Mouse (Mus musculus): ENCODE measurements at regions not wholly inside any gene's neighbourhood (a gene's known extent, or its start where the extent isn't known, plus 50 kb on each side); places are given as distances from the start of the nearest gene placed in this dataset.

GRCm38 (mm10) chr1:35806731-35807130, 261.5 kb upstream of the Hs6st1 start:
- Histone ChIP-seq H3K36me3 (ENCODE audit: insufficient read depth, low read length) (no peaks in the 10 kb centered on the region), H3K9ac (replicated peaks; ENCODE audit: low read depth) (no peak overlapping the region), H3K4me3 (ENCODE audit: low read depth, low read length) (no peak overlapping the region), H3K4me1 (ENCODE audit: insufficient read depth, low read depth, low read length) (no peaks in the 10 kb centered on the region), H3K27ac (ENCODE audit: low read length) (no peak overlapping the region), H3K4me2 (replicated peaks; ENCODE audit: low read depth, low read length) (no peak overlapping the region), H3K27me3 (replicated peaks; ENCODE audit: insufficient read depth, low read length) (no peaks in the 10 kb centered on the region), H3K9me3 (ENCODE audit: low read length) (no peaks in the 10 kb centered on the region)
- ATAC-seq (no peak), DNase-seq (ENCODE audit: low spot score) (peak; percentile 18)
- TF ChIP-seq EP300 (IDR thresholded peaks at IDR 0.05) (no peak), CTCF (IDR thresholded peaks at IDR 0.05) (no peak)
- 10% methylated on average over 1 of the region's 1 CpGs for WGBS

- H3K36me3 ChIP-seq (ENCODE audit: insufficient read depth, low read length) = no peaks in the 10 kb centered on the region
- H3K4me3 ChIP-seq (ENCODE audit: low read depth, low read length) = no peak overlapping the region
- no peak overlapping the region for H3K4me2 ChIP-seq (replicated peaks; ENCODE audit: low read depth, low read length)
- TF ChIP-seq EP300 (IDR thresholded peaks at IDR 0.05) = no peak
- TF ChIP-seq CTCF (IDR thresholded peaks at IDR 0.05) = no peak
- ATAC-seq = no peak
- no peak overlapping the region for H3K9ac ChIP-seq (replicated peaks; ENCODE audit: low read depth)
- no peak overlapping the region for H3K27ac ChIP-seq (ENCODE audit: low read length)
- H3K27me3 ChIP-seq (replicated peaks; ENCODE audit: insufficient read depth, low read length) = no peaks in the 10 kb centered on the region
- H3K9me3 ChIP-seq (ENCODE audit: low read length) = no peaks in the 10 kb centered on the region
- DNase-seq (ENCODE audit: low spot score) = no peak
- no peaks in the 10 kb centered on the region for H3K4me1 ChIP-seq (ENCODE audit: insufficient read depth, low read depth, low read length)
- 86% methylated on average over 4 of the region's 4 CpGs for WGBS
Observed at GRCm38 (mm10) chr1:35808894-35809293, 259.3 kb upstream of the Hs6st1 start.

- no peak for ATAC-seq
- no peak overlapping the region for H3K9ac ChIP-seq (replicated peaks; ENCODE audit: low read depth)
- no peak for DNase-seq (ENCODE audit: low spot score)
- H3K4me2 ChIP-seq (replicated peaks; ENCODE audit: low read depth, low read length) = no peak overlapping the region
- H3K4me1 ChIP-seq (ENCODE audit: insufficient read depth, low read depth, low read length) = no peaks in the 10 kb centered on the region
- no peaks in the 10 kb centered on the region for H3K9me3 ChIP-seq (ENCODE audit: low read length)
- H3K27me3 ChIP-seq (replicated peaks; ENCODE audit: insufficient read depth, low read length) = no peaks in the 10 kb centered on the region
- no peak overlapping the region for H3K27ac ChIP-seq (ENCODE audit: low read length)
- TF ChIP-seq EP300 (IDR thresholded peaks at IDR 0.05) (no peak), CTCF (IDR thresholded peaks at IDR 0.05) (no peak)
- H3K4me3 ChIP-seq (ENCODE audit: low read depth, low read length) = no peak overlapping the region
- no peaks in the 10 kb centered on the region for H3K36me3 ChIP-seq (ENCODE audit: insufficient read depth, low read length)
- WGBS = 25% methylated on average over 1 of the region's 1 CpGs
Observed at GRCm38 (mm10) chr1:35809341-35809740, 258.9 kb upstream of the Hs6st1 start.

GRCm38 (mm10) chr1:35810571-35811342, 257.4 kb upstream of the Hs6st1 start:
- Histone ChIP-seq H3K4me1 (ENCODE audit: insufficient read depth, low read depth, low read length) (peaks cover 4% of the 10 kb centered on the region; the same call in 1 of the 2 replicates), H3K27ac (ENCODE audit: low read length) (no peak overlapping the region), H3K4me2 (replicated peaks; ENCODE audit: low read depth, low read length) (no peak overlapping the region), H3K9ac (replicated peaks; ENCODE audit: low read depth) (no peak overlapping the region), H3K9me3 (ENCODE audit: low read length) (no peaks in the 10 kb centered on the region), H3K27me3 (replicated peaks; ENCODE audit: insufficient read depth, low read length) (no peaks in the 10 kb centered on the region), H3K4me3 (ENCODE audit: low read depth, low read length) (no peak overlapping the region), H3K36me3 (ENCODE audit: insufficient read depth, low read length) (no peaks in the 10 kb centered on the region)
- ATAC-seq (no peak), DNase-seq (ENCODE audit: low spot score) (no peak)
- TF ChIP-seq EP300 (IDR thresholded peaks at IDR 0.05) = no peak
- no peak for TF ChIP-seq CTCF (IDR thresholded peaks at IDR 0.05)
- WGBS = 76% methylated on average over 8 of the region's 8 CpGs

- DNase-seq (ENCODE audit: low spot score) (no peak), ATAC-seq (no peak)
- Histone ChIP-seq H3K9me3 (ENCODE audit: low read length) (no peaks in the 10 kb centered on the region), H3K9ac (replicated peaks; ENCODE audit: low read depth) (no peak overlapping the region), H3K27ac (ENCODE audit: low read length) (no peak overlapping the region), H3K4me1 (ENCODE audit: insufficient read depth, low read depth, low read length) (peaks cover 4% of the 10 kb centered on the region; the same call in 1 of the 2 replicates), H3K27me3 (replicated peaks; ENCODE audit: insufficient read depth, low read length) (no peaks in the 10 kb centered on the region), H3K4me2 (replicated peaks; ENCODE audit: low read depth, low read length) (no peak overlapping the region), H3K36me3 (ENCODE audit: insufficient read depth, low read length) (no peaks in the 10 kb centered on the region), H3K4me3 (ENCODE audit: low read depth, low read length) (no peak overlapping the region)
- WGBS = 76% methylated on average over 6 of the region's 6 CpGs
- no peak for TF ChIP-seq CTCF (IDR thresholded peaks at IDR 0.05)
- TF ChIP-seq EP300 (IDR thresholded peaks at IDR 0.05) = no peak
Observed at GRCm38 (mm10) chr1:35811380-35811779, 256.8 kb upstream of the Hs6st1 start.

- Histone ChIP-seq H3K9me3 (ENCODE audit: low read length) (no peaks in the 10 kb centered on the region), H3K4me2 (replicated peaks; ENCODE audit: low read depth, low read length) (no peak overlapping the region), H3K36me3 (ENCODE audit: insufficient read depth, low read length) (no peaks in the 10 kb centered on the region), H3K4me3 (ENCODE audit: low read depth, low read length) (no peak overlapping the region), H3K27me3 (replicated peaks; ENCODE audit: insufficient read depth, low read length) (no peaks in the 10 kb centered on the region), H3K9ac (replicated peaks; ENCODE audit: low read depth) (no peak overlapping the region), H3K27ac (ENCODE audit: low read length) (no peak overlapping the region), H3K4me1 (ENCODE audit: insufficient read depth, low read depth, low read length) (peaks cover 4% of the 10 kb centered on the region; the same call in 1 of the 2 replicates)
- ATAC-seq = no peak
- DNase-seq (ENCODE audit: low spot score) = no peak
- TF ChIP-seq EP300 (IDR thresholded peaks at IDR 0.05) (no peak), CTCF (IDR thresholded peaks at IDR 0.05) (no peak)
- WGBS = 89% methylated on average over 7 of the region's 7 CpGs
Observed at GRCm38 (mm10) chr1:35811795-35812194, 256.4 kb upstream of the Hs6st1 start.
